Mouse (Mus musculus) midbrain, postnatal 0 days (tissue): ENCODE measurements at regions not wholly inside any gene's neighbourhood (a gene's known extent, or its start where the extent isn't known, plus 50 kb on each side); places are given as distances from the start of the nearest gene placed in this dataset.

Experiments
- ATAC-seq: fragments of 200-750 bp; cut with Nextera tagmentation; 2 replicates; pipeline ENCODE4 v1.8.0; 2017; ENCODE audit warnings: moderate number of reproducible peaks, mild to moderate bottlenecking, moderate TSS enrichment, moderate library complexity; ENCODE audit not compliant: low FRiP score
- DNase-seq: peaks from one replicate; pipeline ENCODE4 v3.0.0-alpha.2; 2015; ENCODE audit warnings: low spot score
- H3K27ac ChIP-seq: fragments of 300-500 bp; sonication (generic); 2 replicates; pipeline ENCODE4 v1.5.1; 2014; ENCODE audit warnings: low read depth, mild to moderate bottlenecking, low read length, mixed read lengths
- H3K27me3 ChIP-seq: fragments of 300-500 bp; sonication (generic); 2 replicates; pipeline ENCODE4 v1.6.1; 2014; ENCODE audit warnings: low read length, control low read depth, mixed read lengths; ENCODE audit not compliant: insufficient read depth
- H3K36me3 ChIP-seq: fragments of 300-500 bp; sonication (generic); 2 replicates; pipeline ENCODE4 v1.6.1; 2014; ENCODE audit warnings: low read length, control low read depth, mixed read lengths; ENCODE audit not compliant: insufficient read depth
- H3K4me1 ChIP-seq: fragments of 300-500 bp; sonication (generic); 2 replicates; pipeline ENCODE4 v1.6.1; 2014; ENCODE audit warnings: mild to moderate bottlenecking, control low read depth, antibody characterized with exemption, low read length, mixed read lengths; ENCODE audit not compliant: insufficient read depth
- H3K4me2 ChIP-seq: fragments of 300-500 bp; sonication (generic); 2 replicates; pipeline ENCODE4 v1.6.1; 2014; ENCODE audit warnings: low read depth, mild to moderate bottlenecking, low read length, mixed read lengths; ENCODE audit not compliant: poor library complexity, severe bottlenecking
- H3K4me3 ChIP-seq: fragments of 300-500 bp; sonication (generic); 2 replicates; pipeline ENCODE4 v1.5.1; 2014; ENCODE audit warnings: low read depth, mild to moderate bottlenecking, low read length, moderate library complexity
- H3K9ac ChIP-seq: fragments of 300-500 bp; sonication (generic); replicated peaks from 2 replicates; pipeline ENCODE4 v1.6.1; 2014; ENCODE audit warnings: mild to moderate bottlenecking, low read length, moderate library complexity, mixed read lengths; ENCODE audit not compliant: poor library complexity, severe bottlenecking
- H3K9me3 ChIP-seq: fragments of 300-500 bp; sonication (generic); 2 replicates; pipeline ENCODE4 v1.6.1; 2016; ENCODE audit warnings: low read length, control low read depth
- CTCF ChIP-seq: IDR thresholded peaks from 2 replicates; pipeline ENCODE4 v1.5.1; 2016; ENCODE audit warnings: antibody characterized with exemption, mild to moderate bottlenecking
- WGBS: fragments of 180-500 bp; shearing (Covaris S2); extraction: QIAGEN DNeasy Blood & Tissue Kit; methylation state at CpG from one replicate; pipeline ENCODE4 v1.1.7; 2014; 5-methylcytosine and 5-hydroxymethylcytosine counted together

GRCm38 (mm10) chr1:60625698-60626486, 59.0 kb upstream of the Raph1 start:
- H3K9ac ChIP-seq: no peak overlapping the region

GRCm38 (mm10) chr1:60624231-60624630, 57.3 kb upstream of the Raph1 start:
- H3K9ac ChIP-seq: no peak overlapping the region
- peaks cover 4% of the 10 kb centered on the region; the same call in 1 of the 2 replicates for H3K4me1 ChIP-seq
- no peaks in the 10 kb centered on the region for H3K27me3 ChIP-seq
- no peak for TF ChIP-seq CTCF
- H3K36me3 ChIP-seq: no peaks in the 10 kb centered on the region
- ATAC-seq: no peak
- no peak for DNase-seq
- H3K27ac ChIP-seq: no peak overlapping the region
- 91% methylated on average over 4 of the region's 4 CpGs for WGBS
- no peaks in the 10 kb centered on the region for H3K9me3 ChIP-seq
- no peak overlapping the region for H3K4me2 ChIP-seq
- H3K4me3 ChIP-seq: no peak overlapping the region

More at GRCm38 (mm10) chr1:60625698-60626486, 59.0 kb upstream of the Raph1 start:
- no peaks in the 10 kb centered on the region for H3K9me3 ChIP-seq
- TF ChIP-seq CTCF: no peak
- H3K4me3 ChIP-seq: no peak overlapping the region
- ATAC-seq: peak; percentile 80
- peak; percentile 50 for DNase-seq
- H3K4me1 ChIP-seq: peaks cover 4% of the 10 kb centered on the region; the same call in 1 of the 2 replicates
- H3K27ac ChIP-seq: peak overlapping the region; percentile 71
- peak overlapping the region; percentile 9; the same call in 1 of the 2 replicates for H3K4me2 ChIP-seq
- no peaks in the 10 kb centered on the region for H3K36me3 ChIP-seq
- WGBS: 63% methylated on average over 16 of the region's 17 CpGs
- no peaks in the 10 kb centered on the region for H3K27me3 ChIP-seq

- H3K9me3 ChIP-seq: no peaks in the 10 kb centered on the region
- no peak for DNase-seq
- no peak for ATAC-seq
- H3K4me3 ChIP-seq: no peak overlapping the region
- WGBS: 92% methylated on average over 3 of the region's 3 CpGs
- no peak overlapping the region for H3K27ac ChIP-seq
- H3K36me3 ChIP-seq: no peaks in the 10 kb centered on the region
- H3K9ac ChIP-seq: no peak overlapping the region
- no peak overlapping the region for H3K4me2 ChIP-seq
- TF ChIP-seq CTCF: no peak
- H3K4me1 ChIP-seq: peaks cover 4% of the 10 kb centered on the region; the same call in 1 of the 2 replicates
- no peaks in the 10 kb centered on the region for H3K27me3 ChIP-seq
Measured at GRCm38 (mm10) chr1:60623440-60624016, 56.6 kb upstream of the Raph1 start.

GRCm38 (mm10) chr1:60621770-60622169, 54.9 kb upstream of the Raph1 start:
- ATAC-seq (no peak), DNase-seq (no peak)
- H3K4me3 ChIP-seq: no peak overlapping the region
- no peaks in the 10 kb centered on the region for H3K36me3 ChIP-seq
- no peaks in the 10 kb centered on the region for H3K27me3 ChIP-seq
- no peak overlapping the region for H3K27ac ChIP-seq
- WGBS: 81% methylated on average over 3 of the region's 3 CpGs
- no peaks in the 10 kb centered on the region for H3K9me3 ChIP-seq
- no peak for TF ChIP-seq CTCF
- no peak overlapping the region for H3K4me2 ChIP-seq
- no peak overlapping the region for H3K9ac ChIP-seq
- H3K4me1 ChIP-seq: no peaks in the 10 kb centered on the region; the same call in 1 of the 2 replicates

GRCm38 (mm10) chr1:60621064-60621726, 54.3 kb upstream of the Raph1 start:
- no peak overlapping the region for H3K27ac ChIP-seq
- H3K4me1 ChIP-seq: no peaks in the 10 kb centered on the region; the same call in 1 of the 2 replicates
- TF ChIP-seq CTCF: no peak
- DNase-seq: no peak
- H3K9me3 ChIP-seq: no peaks in the 10 kb centered on the region
- no peaks in the 10 kb centered on the region for H3K27me3 ChIP-seq
- no peak overlapping the region for H3K9ac ChIP-seq
- H3K4me3 ChIP-seq: no peak overlapping the region
- ATAC-seq: no peak
- WGBS: 92% methylated on average over 8 of the region's 8 CpGs
- no peak overlapping the region for H3K4me2 ChIP-seq
- no peaks in the 10 kb centered on the region for H3K36me3 ChIP-seq

- ATAC-seq (no peak), DNase-seq (no peak)
- H3K4me1 ChIP-seq: no peaks in the 10 kb centered on the region
- H3K4me2 ChIP-seq: no peak overlapping the region
- H3K27me3 ChIP-seq: no peaks in the 10 kb centered on the region
- no peak overlapping the region for H3K9ac ChIP-seq
- H3K9me3 ChIP-seq: no peaks in the 10 kb centered on the region
- no peak overlapping the region for H3K4me3 ChIP-seq
- WGBS: 88% methylated on average over 1 of the region's 1 CpGs
- H3K36me3 ChIP-seq: no peaks in the 10 kb centered on the region
- TF ChIP-seq CTCF: no peak
- H3K27ac ChIP-seq: no peak overlapping the region
Measured at GRCm38 (mm10) chr1:60618389-60618788, 51.5 kb upstream of the Raph1 start.
